ENCODE assay signal across 11 mouse cellular contexts in the genomic region with DNA sequence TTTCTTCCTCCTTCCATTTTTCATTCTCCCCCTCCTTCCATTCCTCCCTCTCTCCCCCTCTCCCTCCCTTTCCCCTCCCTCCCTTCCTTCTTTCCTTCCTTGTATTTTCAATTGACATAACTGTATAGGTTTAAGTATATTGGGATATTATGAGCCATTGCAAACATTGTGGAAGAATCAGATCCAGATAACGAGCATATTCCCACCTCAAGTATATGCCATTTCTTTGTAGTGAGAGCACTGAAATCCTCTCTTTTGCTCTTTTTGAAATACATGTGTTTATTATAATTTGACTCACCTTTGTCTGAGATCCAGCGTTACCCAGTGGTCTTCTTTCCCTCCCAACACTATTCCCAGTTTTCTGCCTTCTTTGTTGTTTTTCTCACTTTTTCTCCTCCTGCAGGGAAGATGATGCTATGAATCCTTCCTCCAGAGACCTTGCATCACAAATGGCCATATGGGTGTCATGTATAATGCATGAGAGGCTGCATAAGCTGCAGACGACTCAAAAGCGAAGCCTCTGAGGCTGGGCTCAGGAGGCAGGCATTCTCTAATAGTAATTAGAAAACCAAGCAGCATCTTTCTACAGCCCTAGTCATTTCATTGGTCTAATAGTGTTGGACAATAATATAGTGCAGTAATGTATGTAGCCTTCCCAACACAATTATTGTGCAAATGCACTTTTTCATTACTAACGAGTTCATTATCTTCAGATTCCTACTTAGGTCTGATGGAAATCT.
DNase-seq lines count a peak whose midpoint lies in the region; ATAC-seq lines count a peak whose summit lies in the region.
"Had no signal": no experiment of that assay in that cellular context is flagged by ENCODE, and none has a peak within 500 bp of the region (broad histone marks: within the 10 kb centered on the region; RNA-seq: fewer than 3 reads in every experiment).

No protein-coding gene starts in this region.

- H3K27ac ChIP-seq in forebrain, embryonic 16.5 days (ENCODE audit: low read length), result peak overlapping the region; percentile 82
- peak overlapping the region; percentile 83 for H3K27ac ChIP-seq in midbrain, embryonic 13.5 days
- H3K27ac ChIP-seq: limb, embryonic 15.5 days had no signal

- 0 out of 2 replicates have a peak overlapping the region, but pooled peaks have one; percentile 14 for H3K9ac ChIP-seq in forebrain, embryonic 16.5 days (replicated peaks; ENCODE audit: low read depth, low read length)
- no peak overlapping the region for H3K9ac ChIP-seq in midbrain, embryonic 13.5 days (replicated peaks)
- H3K9ac ChIP-seq: limb, embryonic 15.5 days had no signal

- 14% methylated on average over 5 of the region's 5 CpGs for WGBS in forebrain, embryonic 16.5 days
- WGBS in midbrain, embryonic 13.5 days, result 13% methylated on average over 5 of the region's 5 CpGs

- ATAC-seq in forebrain, embryonic 16.5 days, result peak; percentile 99
- peak; percentile 99 for ATAC-seq in midbrain, embryonic 13.5 days

- H3K4me2 ChIP-seq in forebrain, embryonic 16.5 days (ENCODE audit: low read length), result peak overlapping the region; percentile 34
- H3K4me2 ChIP-seq in midbrain, embryonic 13.5 days (replicated peaks), result peak overlapping the region; percentile 25
- H3K4me2 ChIP-seq: limb, embryonic 15.5 days had no signal

- no peak overlapping the region for H3K4me3 ChIP-seq in forebrain, embryonic 16.5 days (replicated peaks; ENCODE audit: low read length)
- H3K4me3 ChIP-seq in midbrain, embryonic 13.5 days (replicated peaks), result peak overlapping the region; percentile 11
- H3K4me3 ChIP-seq: limb, embryonic 15.5 days had no signal

- no peaks in the 10 kb centered on the region for H3K36me3 ChIP-seq in forebrain, embryonic 16.5 days (ENCODE audit: control insufficient read depth, insufficient read depth)
- no peaks in the 10 kb centered on the region for H3K36me3 ChIP-seq in midbrain, embryonic 13.5 days
- H3K36me3 ChIP-seq: limb, embryonic 15.5 days had no signal

- H3K27me3 ChIP-seq in forebrain, embryonic 16.5 days (replicated peaks; ENCODE audit: control insufficient read depth, insufficient read depth, low read length), result no peaks in the 10 kb centered on the region
- no peaks in the 10 kb centered on the region for H3K27me3 ChIP-seq in midbrain, embryonic 13.5 days
- H3K27me3 ChIP-seq: limb, embryonic 15.5 days had no signal

- peak; percentile 35 for DNase-seq in embryo, embryonic 10 days (ENCODE audit: low spot score)
- DNase-seq in embryo, embryonic 9.5 days (ENCODE audit: extremely low spot score), result no peak
- DNase-seq in brain, embryonic 18.5 days (ENCODE audit: low read depth, low spot score), result peak; percentile 14
- DNase-seq in lung, postnatal 36 days, result no peak
- no peak for DNase-seq in heart, adult 9 months (ENCODE audit: low spot score in 2 of 2)
- DNase-seq in adrenal gland, adult 2 months, result no peak
- DNase-seq: cerebellum, adult 8-10 months; lung, postnatal 10 days had no signal

- peaks cover 8% of the 10 kb centered on the region for H3K4me1 ChIP-seq in forebrain, embryonic 16.5 days (replicated peaks; ENCODE audit: control insufficient read depth, insufficient read depth, low read length)
- peaks cover 14% of the 10 kb centered on the region for H3K4me1 ChIP-seq in midbrain, embryonic 13.5 days (replicated peaks)
- H3K4me1 ChIP-seq: limb, embryonic 15.5 days had no signal

- no peaks in the 10 kb centered on the region for H3K9me3 ChIP-seq in forebrain, embryonic 16.5 days (ENCODE audit: control insufficient read depth, low read length)
- no peaks in the 10 kb centered on the region for H3K9me3 ChIP-seq in midbrain, embryonic 13.5 days
- H3K9me3 ChIP-seq: limb, embryonic 15.5 days had no signal

Comparison
In these comparisons a context has a peak if more than half of its experiments do, and no peak if none do; other contexts are left out.
1. DNase-seq: peak in embryo, embryonic 10 days (single experiment) and brain, embryonic 18.5 days (single experiment); none in embryo, embryonic 9.5 days (single experiment), lung, postnatal 36 days (single experiment), heart, adult 9 months (0 of 2) and adrenal gland, adult 2 months (single experiment).